Mouse (Mus musculus) c-Kit-positive CD71-negative TER-119-negative erythroid progenitor cells, embryonic 14.5 days (primary cell): Measurements from ENCODE around the gene Hmga1b.
"Not testable (repeated sequence)": the region's sequence is repeated elsewhere in the genome, so short reads cannot be mapped to it uniquely, and the experiment has no call there.

ENCODE experiments used
- DNase-seq: peaks from one replicate; pipeline ENCODE4 v3.0.0-alpha.2; 2013; ENCODE audit warnings: low read depth

Hmga1b gene

GRCm38 (mm10) chr11:120762672-120763041 lies at the start of gene Hmga1b:
Hmga1b (plus strand) TSS chr11:120762794.
- DNase-seq: not testable (repeated sequence)

- DNase-seq: peak; percentile 98
Measured at GRCm38 (mm10) chr11:120713580-120714518, 48.7 kb upstream of the Hmga1b start, which contains the start of the genes Cenpx and Lrrc45. Cenpx (minus strand) TSS chr11:120713738. Lrrc45 (plus strand) TSS chr11:120713925.

GRCm38 (mm10) chr11:120714546-120714945 lies 48.0 kb upstream of the Hmga1b start:
- no peak for DNase-seq

GRCm38 (mm10) chr11:120715131-120715530 lies 47.5 kb upstream of the Hmga1b start:
- no peak for DNase-seq

GRCm38 (mm10) chr11:120719242-120719641 lies 43.4 kb upstream of the Hmga1b start:
- no peak for DNase-seq

- DNase-seq: no peak
Measured at GRCm38 (mm10) chr11:120719841-120720376, 42.7 kb upstream of the Hmga1b start.

GRCm38 (mm10) chr11:120720450-120720849 lies 42.1 kb upstream of the Hmga1b start:
- peak; percentile 97 for DNase-seq

- DNase-seq: no peak
Measured at GRCm38 (mm10) chr11:120721124-120722066, 41.2 kb upstream of the Hmga1b start, which contains the start of gene Rac3. Rac3 (plus strand) TSS chr11:120721470.

- no peak for DNase-seq
Measured at GRCm38 (mm10) chr11:120722067-120722630, 40.4 kb upstream of the Hmga1b start.

GRCm38 (mm10) chr11:120722761-120723382 lies 39.7 kb upstream of the Hmga1b start:
- DNase-seq: no peak

- no peak for DNase-seq
Measured at GRCm38 (mm10) chr11:120723509-120723908, 39.1 kb upstream of the Hmga1b start.

GRCm38 (mm10) chr11:120726243-120727168 lies 36.1 kb upstream of the Hmga1b start:
- no peak for DNase-seq

- peak; percentile 86 for DNase-seq
Measured at GRCm38 (mm10) chr11:120727169-120727527, 35.4 kb upstream of the Hmga1b start, which contains the start of gene Dcxr. Dcxr (minus strand) TSS chr11:120727281.

GRCm38 (mm10) chr11:120727564-120727963 lies 35.0 kb upstream of the Hmga1b start:
- DNase-seq: no peak

- no peak for DNase-seq
Measured at GRCm38 (mm10) chr11:120728530-120729240, 33.9 kb upstream of the Hmga1b start.

GRCm38 (mm10) chr11:120729432-120730050 lies 33.1 kb upstream of the Hmga1b start:
- DNase-seq: not testable (repeated sequence)

- no peak for DNase-seq
Measured at GRCm38 (mm10) chr11:120730331-120730870, 32.2 kb upstream of the Hmga1b start.

- DNase-seq: no peak
Measured at GRCm38 (mm10) chr11:120731395-120731794, 31.2 kb upstream of the Hmga1b start.
